Mouse (Mus musculus): ENCODE results near the gene Syt13.

GRCm38 (mm10) chr2:92914933-92915553 lies at the start of gene Syt13:
- TF ChIP-seq MAX (IDR thresholded peaks at IDR 0.05) (peak; percentile 35), CTCF (IDR thresholded peaks at IDR 0.05; ENCODE audit: control insufficient read depth, insufficient read depth, insufficient read length) (no peak), USF1 (IDR thresholded peaks at IDR 0.05; ENCODE audit: low read depth) (peak; percentile 75), MYOG (IDR thresholded peaks at IDR 0.05; ENCODE audit: control insufficient read depth, extremely low read depth, insufficient read length) (no peak), CEBPB (IDR thresholded peaks at IDR 0.05; ENCODE audit: low read depth) (no peak), MYOD1 (IDR thresholded peaks at IDR 0.05; ENCODE audit: control insufficient read depth, insufficient read length, low read depth) (no peak)

All from C2C12 (cell line).